Mouse (Mus musculus) cerebellum, adult (tissue): ENCODE measurements at regions not wholly inside any gene's neighbourhood (a gene's known extent, or its start where the extent isn't known, plus 50 kb on each side); places are given as distances from the start of the nearest gene placed in this dataset.

Experiments
- ATAC-seq: cut with Nextera tagmentation; 2 replicates; pipeline ENCODE4 v1.9.2; 2017; ENCODE audit warnings: mild to moderate bottlenecking, moderate library complexity, mixed read lengths; ENCODE audit not compliant: insufficient number of reproducible peaks, low FRiP score, low TSS enrichment

DNA sequence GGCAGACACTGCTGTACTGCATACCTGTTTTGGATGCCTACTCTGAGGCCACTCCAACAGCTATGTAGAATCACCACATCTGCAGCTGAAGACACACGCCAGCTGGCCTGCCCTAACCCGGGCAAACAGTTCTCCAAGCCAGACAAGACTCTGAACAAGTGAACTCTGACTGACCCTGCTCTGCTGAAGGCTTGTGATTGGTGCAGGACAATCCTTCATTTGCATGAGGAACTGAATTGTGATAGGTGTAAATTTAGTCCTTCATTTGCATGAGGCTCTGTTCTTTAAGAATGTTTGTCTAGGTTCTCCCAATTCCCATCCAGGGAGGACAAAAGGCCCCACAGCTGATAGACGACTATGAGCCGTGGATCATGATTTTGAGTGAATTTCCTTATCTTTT, 104.9 kb upstream of the Slc22a12 start:
- no peak for ATAC-seq

- ATAC-seq, result no peak
Observed at GRCm38 (mm10) chr19:6647216-6647615, 104.4 kb upstream of the Slc22a12 start.

DNA sequence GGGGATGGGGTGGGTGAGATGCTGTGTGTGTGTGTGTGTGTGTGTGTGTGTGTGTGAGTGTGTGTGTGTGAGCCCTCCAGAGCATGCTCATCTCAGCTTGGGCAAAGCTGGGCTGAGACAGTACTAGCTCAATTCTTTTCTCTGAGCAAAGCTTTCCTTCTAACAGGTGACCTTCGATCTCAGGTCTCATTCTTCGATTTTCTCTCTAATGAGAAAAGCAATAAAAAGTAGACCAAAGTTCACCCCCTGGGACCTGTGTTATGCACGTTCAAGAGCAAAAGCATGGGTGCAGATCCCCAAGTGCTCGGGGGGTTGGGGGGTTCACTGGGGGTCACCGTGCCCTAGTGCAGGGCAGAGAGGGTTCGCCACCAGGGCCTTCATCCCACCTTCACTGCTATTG, 103.1 kb upstream of the Slc22a12 start:
- no peak for ATAC-seq

DNA sequence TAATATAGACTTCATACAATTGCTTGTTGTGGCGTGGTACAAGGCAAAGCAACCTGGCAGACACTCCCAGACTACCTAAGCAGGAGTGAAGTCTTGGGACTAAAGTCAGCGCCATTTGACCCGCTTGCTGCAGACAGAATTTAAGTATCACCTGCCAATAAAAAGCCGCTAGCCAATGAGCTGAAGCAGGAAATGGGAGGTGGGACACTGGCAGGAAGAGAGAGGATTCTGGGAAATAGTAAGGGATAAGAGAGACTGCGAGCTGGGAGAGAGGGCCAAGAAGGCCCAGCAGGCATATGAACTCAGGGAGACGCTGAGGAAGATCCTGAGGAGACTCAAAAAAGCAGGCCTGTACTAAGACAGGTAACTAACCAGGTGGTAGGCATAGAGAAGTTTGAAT, 102.0 kb upstream of the Slc22a12 start:
- no peak for ATAC-seq

- no peak for ATAC-seq
Observed at GRCm38 (mm10) chr19:6639681-6640080, 96.8 kb upstream of the Slc22a12 start.

GRCm38 (mm10) chr19:6633400-6633799, 90.6 kb upstream of the Slc22a12 start:
- no peak for ATAC-seq

GRCm38 (mm10) chr19:6631817-6632216, 89.0 kb upstream of the Slc22a12 start:
- no peak for ATAC-seq

DNA sequence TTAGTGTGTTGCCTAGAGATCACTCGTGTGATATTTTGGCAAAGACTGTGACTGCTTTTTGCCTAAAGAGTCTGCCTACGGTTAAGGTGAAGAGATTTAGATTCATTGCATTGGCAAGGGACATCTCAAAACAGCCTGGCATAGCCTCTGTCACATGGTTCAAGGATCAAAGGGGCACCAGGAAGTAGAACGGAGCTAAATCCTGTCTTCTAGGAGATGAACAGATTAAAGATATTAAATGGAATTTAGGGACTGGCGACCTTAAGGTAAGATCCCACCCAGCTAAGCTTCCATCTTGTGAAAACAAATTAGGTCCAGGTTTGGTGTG, 87.7 kb upstream of the Slc22a12 start:
- ATAC-seq, result no peak

DNA sequence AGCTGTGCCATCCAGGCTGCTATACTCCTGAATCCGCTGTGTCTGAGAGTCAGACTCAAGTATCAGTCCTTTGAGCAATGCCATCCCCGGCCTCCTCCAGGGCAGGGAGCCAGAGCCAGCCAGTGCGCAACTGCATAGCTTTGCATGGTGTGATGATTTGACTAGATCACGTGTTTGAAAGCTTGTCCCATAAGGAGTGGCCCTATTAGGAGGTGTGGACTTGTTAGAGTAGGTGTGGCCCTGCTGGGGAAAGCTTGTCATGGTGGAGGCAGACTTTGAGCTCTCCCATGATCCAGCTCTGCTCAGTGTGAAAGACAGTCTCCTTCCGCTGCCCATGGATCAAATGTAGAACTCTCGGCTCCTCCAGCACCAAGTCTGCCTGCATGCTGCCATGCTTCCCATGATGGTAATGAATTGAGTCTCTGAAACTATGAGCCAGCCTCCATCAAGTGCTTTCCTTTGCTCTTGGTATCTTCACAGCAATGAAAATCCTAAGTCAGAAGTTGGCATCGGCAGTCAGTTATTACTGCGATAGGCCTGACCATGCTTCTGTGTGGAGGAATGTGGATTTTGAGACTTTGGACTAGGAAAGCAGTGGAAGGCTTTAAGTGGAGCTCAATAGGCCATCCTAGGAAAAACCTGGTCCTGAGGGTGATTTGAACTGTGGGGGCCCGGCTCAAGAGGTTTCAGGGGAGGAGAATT, 87.2 kb upstream of the Slc22a12 start:
- ATAC-seq, result no peak

DNA sequence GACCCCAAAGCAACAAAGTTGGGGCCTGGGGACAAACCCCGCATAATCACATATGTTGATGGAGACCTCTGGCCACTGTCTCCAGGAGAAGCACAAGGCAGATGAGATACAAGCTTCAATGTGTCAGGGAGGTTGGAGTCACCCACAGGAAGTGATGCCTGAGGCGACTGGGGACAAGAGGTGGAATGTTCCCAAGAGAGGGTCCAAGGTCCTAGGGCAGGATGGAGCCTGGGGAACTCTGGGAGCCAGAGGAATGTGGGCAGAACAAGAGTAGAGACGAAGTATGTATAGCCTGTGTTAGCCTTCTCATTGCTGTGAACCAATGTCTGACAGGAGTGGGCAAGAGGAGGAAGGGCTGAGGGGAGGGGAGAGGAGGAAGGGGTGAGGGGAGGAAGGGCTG, 82.7 kb upstream of the Slc22a12 start:
- ATAC-seq, result no peak

- ATAC-seq, result no peak
Observed at GRCm38 (mm10) chr19:6621023-6621422, 78.2 kb upstream of the Slc22a12 start.

DNA sequence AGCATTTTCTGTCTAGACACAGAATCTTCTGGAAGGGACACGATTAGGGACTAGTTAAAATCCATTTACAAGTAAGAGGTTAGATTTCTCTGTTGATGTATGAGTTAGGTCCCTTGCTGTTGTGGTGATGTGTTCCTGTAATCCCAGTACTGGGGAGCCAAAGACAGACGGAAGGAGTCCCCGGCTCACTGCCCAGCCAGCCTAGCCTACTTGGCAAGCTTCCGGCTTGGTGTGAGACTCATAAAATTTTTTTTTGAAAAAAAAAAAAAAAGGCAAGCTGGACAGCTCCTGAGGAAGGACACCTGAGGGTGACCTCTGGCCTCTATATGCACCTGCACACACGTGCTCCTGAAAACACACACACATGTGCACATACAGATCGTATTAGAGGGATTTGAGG, 76.7 kb upstream of the Slc22a12 start:
- ATAC-seq, result no peak

- no peak for ATAC-seq
Observed at GRCm38 (mm10) chr19:6616659-6617058, 73.8 kb upstream of the Slc22a12 start.

DNA sequence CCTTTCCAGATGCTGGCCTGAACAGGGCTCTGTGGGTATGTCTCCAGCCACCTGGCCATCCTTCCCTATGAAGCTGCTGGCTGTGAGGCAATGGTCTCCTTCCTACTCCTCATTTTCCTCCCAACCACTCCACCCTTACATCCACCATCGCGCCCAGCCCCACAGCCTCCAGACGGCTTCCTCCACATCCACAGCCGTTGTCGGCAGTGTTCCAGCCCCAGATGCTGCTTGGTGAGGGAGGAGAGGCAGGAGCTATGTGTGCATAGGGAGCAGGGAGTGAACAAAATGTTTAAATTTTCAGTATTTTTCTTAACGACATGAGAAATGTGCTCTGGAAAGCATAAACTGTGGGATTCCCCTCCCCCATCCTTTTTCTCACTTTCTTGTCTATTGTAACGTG, 69.6 kb upstream of the Slc22a12 start:
- no peak for ATAC-seq

DNA sequence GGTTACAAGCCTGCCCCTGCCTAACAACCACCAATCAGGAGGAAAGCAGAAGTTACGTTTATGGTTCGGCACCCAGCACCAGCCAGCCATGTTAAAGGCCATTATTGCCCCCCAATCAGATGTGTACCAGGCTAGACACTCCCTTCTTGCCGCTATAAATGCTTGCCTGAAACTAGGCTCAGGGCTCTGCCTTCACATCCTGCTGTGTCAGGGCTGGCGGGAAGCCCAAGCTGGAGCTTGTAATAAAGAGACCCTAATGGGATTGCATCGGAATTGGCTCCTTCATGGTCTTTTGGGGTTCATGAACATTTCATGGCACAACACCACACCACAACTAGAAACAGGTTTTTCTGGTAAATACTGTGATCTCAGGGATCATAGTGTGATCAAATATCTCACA, 69.1 kb upstream of the Slc22a12 start:
- ATAC-seq, result no peak

DNA sequence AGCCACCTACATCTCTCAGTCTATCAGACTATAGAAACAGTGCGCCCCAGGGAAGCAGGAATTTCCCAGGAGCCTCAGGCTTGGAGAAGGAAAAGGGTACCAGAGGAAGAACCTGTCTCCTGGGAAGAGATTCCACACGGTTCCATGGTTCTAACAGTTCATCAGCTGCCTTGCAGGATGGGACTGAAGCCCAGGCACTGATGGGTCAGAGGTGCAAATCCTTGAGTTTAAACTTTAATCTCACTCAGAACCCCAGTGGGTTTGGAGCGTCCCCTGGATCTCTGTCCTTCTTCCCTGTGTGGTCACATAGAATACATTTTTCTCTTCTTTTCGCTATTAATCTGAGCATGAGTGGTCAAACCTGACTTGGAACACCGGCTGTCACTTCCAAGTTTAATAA, 67.9 kb upstream of the Slc22a12 start:
- ATAC-seq, result no peak

DNA sequence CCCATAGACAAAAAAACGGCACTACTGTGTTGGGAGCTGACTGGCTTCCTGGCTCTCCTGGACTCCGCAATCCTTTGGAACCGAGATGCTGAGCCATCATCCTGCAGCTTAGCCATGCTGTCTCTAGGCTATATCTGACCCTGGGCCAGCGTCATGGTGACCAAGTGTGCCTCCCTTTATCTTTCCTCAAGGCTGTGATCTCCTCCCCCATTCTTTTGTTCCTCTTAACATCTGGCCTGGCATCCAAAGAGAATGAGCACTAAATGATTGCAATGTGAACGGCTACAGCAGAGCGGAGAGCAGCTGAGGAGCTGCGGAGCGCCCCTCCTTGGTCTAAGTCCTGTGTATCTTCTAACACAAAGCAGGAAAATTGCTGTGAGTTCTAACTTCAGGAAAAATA, 67.2 kb upstream of the Slc22a12 start:
- no peak for ATAC-seq

- no peak for ATAC-seq
Observed at GRCm38 (mm10) chr19:6607501-6607900, 64.7 kb upstream of the Slc22a12 start.

DNA sequence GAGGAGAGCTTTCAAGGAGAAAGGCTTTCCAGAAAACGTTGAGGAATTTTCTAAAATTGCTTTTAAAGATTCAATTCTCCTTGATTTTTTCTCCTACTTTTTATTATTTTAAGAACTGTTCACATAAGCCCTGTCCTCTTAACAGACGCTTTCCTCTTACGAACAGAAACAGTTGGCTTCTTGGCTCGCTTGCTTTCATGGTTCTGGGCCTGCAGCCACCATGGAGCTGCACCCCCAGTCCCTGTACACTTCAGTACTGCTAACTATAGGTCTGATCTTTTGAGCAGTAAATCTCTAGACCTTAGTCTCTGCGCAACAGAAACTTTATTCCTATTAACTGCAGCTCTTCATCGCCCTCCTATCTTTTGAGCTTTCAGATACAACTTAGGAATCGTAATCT, 63.8 kb upstream of the Slc22a12 start:
- ATAC-seq, result no peak

DNA sequence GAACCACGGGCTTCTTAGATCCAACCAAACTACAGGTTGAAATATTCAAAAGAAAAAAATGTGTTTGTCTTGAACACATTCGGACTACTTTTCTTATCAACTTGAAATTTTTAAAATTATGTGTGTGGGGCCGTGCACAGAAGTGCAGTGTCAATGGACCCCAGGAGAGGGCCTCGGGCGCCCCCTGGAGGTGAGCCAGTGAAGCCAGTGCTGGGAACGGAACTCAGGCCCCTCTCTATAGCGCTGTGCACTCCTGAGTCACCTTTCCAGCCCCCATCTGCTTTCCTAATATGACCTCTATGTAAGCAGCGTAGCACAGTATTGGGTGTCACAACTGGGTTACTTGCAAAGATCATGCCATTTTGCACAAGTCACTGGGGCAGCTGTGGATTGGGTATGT, 61.9 kb upstream of the Slc22a12 start:
- ATAC-seq, result no peak

GRCm38 (mm10) chr19:6600873-6601530, 58.2 kb upstream of the Slc22a12 start:
- no peak for ATAC-seq

DNA sequence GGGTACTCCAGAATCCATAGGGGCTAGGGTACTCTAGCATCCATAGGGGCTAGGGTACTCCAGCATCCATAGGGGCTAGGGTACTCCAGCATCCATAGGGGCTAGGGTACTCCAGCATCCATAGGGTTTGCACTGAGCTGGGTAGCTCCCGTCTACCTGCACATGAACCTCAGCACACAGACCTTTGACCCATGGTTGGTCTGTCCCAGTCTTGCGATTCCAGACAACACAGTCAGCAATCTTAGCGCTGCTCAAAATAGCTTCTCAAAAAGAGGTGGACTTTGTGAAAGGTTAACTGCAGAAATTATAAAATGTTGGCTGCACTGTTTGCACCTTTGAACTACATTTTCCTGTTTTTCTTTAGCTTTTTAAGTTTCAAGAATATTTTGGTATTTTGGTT, 56.4 kb upstream of the Slc22a12 start:
- no peak for ATAC-seq
